Mouse (Mus musculus): ENCODE results near the gene Katnal1.
A peak's percentile ranks its signal among the peaks of the same experiment; 100 is the strongest.

The Katnal1 gene

GRCm38 (mm10) chr5:148929116-148929449 is at the start of gene Katnal1:
Katnal1 (minus strand) TSS chr5:148929320.
- DNase-seq (ENCODE audit: low spot score) = no peak

GRCm38 (mm10) chr5:148978458-148979165 is 49.5 kb upstream of the Katnal1 start:
- no peak for DNase-seq (ENCODE audit: low spot score)

DNA sequence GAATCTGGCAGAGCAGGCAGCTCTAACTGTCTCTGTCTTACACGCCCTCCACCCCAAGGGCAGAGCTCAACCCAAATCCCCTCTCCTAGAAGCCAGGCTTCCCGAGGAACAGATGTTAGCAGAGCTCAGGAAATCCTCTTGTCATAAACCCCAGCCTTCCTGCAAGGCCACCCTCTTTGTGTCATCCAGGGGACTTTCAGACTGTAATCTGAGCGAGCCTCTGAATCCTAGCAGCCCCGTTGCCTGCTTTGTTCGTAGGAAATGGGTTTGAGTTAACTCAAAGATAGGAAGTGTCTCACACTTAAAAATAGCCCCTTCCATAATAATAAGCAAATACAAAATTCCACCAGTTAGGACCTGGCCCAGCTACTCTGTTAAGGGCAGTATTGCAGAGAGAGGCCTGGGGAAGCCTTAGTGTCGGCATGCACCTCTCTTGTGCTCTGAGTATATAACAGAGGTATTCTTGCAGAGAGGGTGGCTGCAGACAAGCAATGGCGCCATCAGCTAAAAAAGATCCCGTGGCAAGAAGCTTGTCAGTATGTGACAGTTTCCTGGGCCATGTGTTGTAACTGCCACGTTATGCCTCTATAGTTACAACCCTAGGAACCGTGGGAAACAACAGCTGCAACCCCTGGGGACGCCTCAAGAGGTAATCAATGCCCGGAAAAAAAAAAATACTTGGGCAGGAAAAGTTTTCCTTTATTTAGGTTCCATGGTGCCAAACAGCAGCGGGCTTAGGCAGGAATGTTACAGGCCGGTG is 48.8 kb upstream of the Katnal1 start:
- DNase-seq (ENCODE audit: low spot score) = no peak

- no peak for DNase-seq (ENCODE audit: low spot score)
These were observed 47.8 kb upstream of the Katnal1 start for GRCm38 (mm10) chr5:148976876-148977275.

DNA sequence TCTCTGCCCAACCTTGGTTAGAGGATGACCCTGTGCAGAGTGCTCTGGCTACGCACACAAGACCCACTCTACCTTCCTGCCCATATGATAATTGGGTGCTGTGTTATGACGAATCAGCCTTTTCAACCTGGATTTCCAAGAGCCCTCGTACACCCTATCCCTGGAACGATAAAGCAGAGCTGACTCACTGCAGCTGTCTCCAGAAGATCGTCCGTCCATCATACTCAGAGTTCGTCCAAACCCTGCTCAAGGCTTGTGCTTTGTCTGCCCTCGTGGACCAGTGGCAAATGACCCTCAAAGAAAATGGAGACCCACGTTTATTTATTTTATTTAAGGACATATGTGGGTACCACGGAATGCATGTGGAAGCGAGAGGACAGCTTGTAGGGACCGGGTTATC is 45.9 kb upstream of the Katnal1 start:
- no peak for DNase-seq (ENCODE audit: low spot score)

DNA sequence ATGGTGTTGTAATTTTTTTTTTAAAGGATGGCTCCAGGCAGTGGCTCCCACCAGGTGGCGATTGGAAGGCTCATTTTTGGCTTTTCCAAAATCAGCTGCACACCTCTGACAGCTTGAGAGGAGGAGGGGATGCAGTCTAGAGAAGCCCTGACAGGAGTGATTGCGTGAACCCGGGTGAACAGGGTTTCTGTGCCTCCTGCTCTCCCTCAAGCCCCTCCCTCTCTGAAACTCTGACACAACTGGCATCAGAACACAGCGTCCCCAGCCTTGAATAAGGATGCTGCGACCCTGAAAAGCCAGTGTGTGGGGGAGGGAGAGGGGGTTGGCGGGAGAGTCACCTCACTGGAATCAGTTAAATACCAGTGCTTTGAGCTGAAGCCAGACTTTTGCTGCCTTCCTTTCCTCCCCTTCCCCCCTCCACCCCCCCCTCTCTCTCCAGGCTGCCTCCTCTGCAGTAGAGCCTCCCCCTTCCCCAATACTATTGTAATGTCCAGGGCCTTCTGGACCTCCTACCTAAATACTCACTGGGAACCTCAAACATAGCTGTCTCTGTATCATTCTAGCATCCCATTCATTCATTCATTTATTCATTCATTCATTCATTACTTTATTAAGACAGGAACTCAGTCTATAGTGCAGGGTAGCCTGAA is 44.0 kb upstream of the Katnal1 start:
- no peak for DNase-seq (ENCODE audit: low spot score)

DNA sequence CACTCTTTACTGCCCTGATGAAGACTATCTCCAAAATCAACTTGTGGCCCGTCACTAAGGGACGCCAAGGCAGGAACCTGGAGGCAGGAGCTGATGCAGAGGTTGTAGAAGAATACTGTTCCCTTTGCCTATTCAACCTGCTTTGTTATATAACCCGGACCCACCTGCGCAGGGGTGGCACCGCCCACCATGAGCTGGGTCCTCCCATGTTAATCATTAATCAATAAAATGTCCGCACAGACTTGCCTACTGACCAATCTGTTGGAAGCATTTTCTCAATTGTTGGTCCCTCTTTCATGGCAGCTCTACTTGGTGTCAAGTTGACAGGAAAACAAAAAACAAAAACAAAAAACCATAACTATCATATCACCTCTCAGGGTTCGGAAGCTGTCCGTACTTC is 43.0 kb upstream of the Katnal1 start:
- no peak for DNase-seq (ENCODE audit: low spot score)

DNA sequence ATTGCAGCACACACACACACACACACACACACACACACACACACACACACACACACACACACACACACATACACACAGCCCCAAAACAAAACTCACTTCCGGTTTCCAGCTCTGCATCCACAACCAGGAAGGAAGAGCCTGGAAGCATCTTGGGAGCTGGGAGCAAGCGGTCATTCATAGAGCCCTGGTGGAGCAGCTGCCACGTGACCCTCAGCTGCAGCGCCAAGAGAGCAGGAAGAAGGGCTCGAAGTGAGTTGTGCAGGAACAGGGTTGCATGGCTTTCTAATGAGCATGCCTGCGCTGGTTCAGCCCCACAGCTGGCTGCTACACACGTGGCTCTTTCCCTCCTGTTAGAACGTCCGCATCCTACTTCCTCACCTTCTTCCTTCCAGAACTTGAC is 40.5 kb upstream of the Katnal1 start:
- DNase-seq (ENCODE audit: low spot score) = no peak

GRCm38 (mm10) chr5:148968958-148969576 is 39.9 kb upstream of the Katnal1 start:
- no peak for DNase-seq (ENCODE audit: low spot score)

GRCm38 (mm10) chr5:148968179-148968578 is 39.1 kb upstream of the Katnal1 start:
- no peak for DNase-seq (ENCODE audit: low spot score)

- DNase-seq (ENCODE audit: low spot score) = no peak
These were observed 37.3 kb upstream of the Katnal1 start for GRCm38 (mm10) chr5:148966395-148966794.

DNA sequence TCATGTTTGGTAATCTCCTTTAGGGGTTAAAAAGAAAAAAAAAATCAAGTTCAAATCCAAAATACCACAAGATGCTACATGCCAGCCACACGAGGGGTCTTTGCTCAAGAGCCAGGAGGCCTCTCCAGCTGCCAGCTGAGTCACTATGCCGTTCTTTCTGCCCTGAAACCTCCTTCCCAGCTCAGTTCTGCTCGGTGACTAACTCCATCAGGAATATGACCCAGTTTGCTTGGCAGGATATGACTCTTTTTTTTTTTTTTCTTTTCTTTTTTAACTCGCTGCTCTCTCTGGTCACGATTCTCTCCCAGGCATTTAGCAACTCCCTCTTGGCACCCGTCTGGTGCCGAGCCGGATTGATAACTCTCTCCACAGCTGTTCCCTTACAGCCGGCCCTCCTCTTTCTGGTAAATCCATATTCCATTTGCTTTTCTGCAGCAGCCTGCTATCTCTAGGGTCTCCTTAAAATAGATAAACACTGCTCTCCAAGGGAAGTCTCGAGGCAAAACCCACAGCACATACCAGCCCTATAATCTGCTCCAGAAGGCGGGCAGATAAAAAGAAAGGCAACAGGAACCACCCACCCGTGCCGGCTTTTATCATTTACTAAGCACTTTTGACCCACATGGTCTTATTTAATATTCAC is 36.7 kb upstream of the Katnal1 start:
- peak; percentile 72 for DNase-seq (ENCODE audit: low spot score)

DNA sequence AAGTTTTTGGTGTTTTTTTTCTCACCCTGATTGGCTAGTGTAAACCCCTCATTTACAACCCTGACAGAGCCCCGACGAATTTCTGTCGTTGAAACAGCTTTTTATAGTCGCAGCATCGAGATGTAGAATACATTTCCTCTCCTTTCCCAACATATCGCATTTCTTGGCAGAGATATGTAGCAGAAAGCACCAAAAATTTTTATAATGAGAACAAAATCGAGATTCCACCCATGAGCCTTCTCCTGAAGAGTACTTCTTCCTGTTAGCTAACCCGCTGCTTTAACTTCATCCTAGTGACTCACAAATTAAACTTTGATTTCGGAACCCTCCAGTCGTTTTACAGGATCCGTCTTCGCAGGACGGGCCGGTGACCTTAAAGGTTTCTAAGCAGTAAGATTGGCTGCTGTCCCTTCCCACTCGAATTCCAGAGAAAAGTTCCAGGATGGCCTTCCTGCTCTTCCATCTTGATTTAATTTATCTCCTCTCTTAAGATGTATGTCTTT is 36.0 kb upstream of the Katnal1 start:
- no peak for DNase-seq (ENCODE audit: low spot score)

GRCm38 (mm10) chr5:148964251-148964650 is 35.1 kb upstream of the Katnal1 start:
- DNase-seq (ENCODE audit: low spot score) = no peak

GRCm38 (mm10) chr5:148960211-148960610 is 31.1 kb upstream of the Katnal1 start:
- DNase-seq (ENCODE audit: low spot score) = no peak

DNA sequence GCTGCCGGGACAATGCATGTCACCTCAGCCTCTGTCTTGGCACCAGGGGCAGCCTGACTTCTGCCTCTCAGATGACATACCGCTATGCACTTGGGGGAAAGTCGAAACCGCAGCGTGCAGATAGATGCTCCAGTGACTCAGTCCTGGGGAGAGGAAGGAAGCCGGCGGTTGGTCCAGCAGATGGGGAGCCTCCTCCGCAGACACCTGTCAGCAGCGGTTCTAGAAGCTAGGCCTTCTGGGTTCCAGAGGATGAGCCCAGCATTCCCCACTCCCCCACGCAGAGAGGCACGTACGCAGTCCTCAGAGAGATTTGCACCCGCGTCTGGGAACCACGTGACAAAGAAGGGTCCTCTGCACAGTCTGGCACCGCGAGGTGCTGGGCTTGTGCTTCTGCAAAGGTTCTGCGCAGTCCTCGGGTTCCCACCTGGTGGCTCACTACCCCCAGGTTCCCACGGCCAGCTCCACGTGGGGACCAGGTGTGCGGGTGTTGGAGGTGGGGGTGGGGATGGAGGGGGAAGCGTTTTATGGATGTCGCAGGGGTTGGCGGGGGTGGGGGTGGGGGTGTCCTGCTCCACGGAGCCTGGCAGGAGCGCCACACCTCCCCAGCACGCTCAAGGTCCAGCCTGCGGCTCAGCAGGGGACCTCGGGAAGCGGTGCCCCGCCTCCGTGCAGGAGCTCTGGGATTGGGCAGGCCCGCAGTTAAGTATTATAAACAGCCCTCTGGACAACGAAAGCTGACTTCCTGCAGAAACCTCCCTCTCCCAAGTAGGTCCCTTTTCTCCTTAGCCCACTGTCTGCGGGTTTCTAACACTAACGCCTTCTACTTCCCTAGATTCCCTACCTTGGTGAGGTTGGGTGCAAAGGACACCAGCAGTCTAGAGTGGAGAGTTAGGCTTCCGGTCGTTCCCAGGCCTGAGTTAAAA is 30.2 kb upstream of the Katnal1 start:
- no peak for DNase-seq (ENCODE audit: low spot score)

GRCm38 (mm10) chr5:148958355-148958754 is 29.2 kb upstream of the Katnal1 start:
- DNase-seq (ENCODE audit: low spot score) = no peak

- DNase-seq (ENCODE audit: low spot score) = no peak
These were observed 27.9 kb upstream of the Katnal1 start for GRCm38 (mm10) chr5:148956898-148957535.

- DNase-seq (ENCODE audit: low spot score) = no peak
These were observed 27.0 kb upstream of the Katnal1 start for GRCm38 (mm10) chr5:148956091-148956490.

- DNase-seq (ENCODE audit: low spot score) = no peak
These were observed 26.5 kb upstream of the Katnal1 start for GRCm38 (mm10) chr5:148955575-148955974.
